Comparison of ENCODE assay signal across 8 mouse cellular contexts in genomic region chr10:50592355-50593293, GRCm38 (mm10). TPM values are rescaled to one million over a fixed set of nuclear protein-coding genes. Genes with fewer than 3 reads are reported as not detected.
A peak's percentile ranks its signal among the peaks of the same experiment; 100 is the strongest.
DNase-seq lines count a peak whose midpoint lies in the region; ATAC-seq and TF ChIP-seq lines count a peak whose summit lies in the region.

Gene Ascc3 (plus strand): TSS chr10:50592669.

- WGBS in embryonic facial prominence, embryonic 13.5 days: under 1% methylated on average over 75 of the region's 79 CpGs
- under 1% methylated on average over 76 of the region's 79 CpGs for WGBS in heart, adult 2 months
- under 1% methylated on average over 79 of the region's 79 CpGs for WGBS in limb, embryonic 13.5 days
- WGBS in midbrain, embryonic 16.5 days: under 1% methylated on average over 74 of the region's 79 CpGs

- no peaks in the 10 kb centered on the region for H3K79me2 ChIP-seq in heart, adult 2 months (replicated peaks; ENCODE audit: control insufficient read depth, insufficient read depth, low read length)

- H3K4me2 ChIP-seq in embryonic facial prominence, embryonic 13.5 days: peak within 1 kb of the TSS; percentile 63
- H3K4me2 ChIP-seq in limb, embryonic 13.5 days (replicated peaks): peak within 1 kb of the TSS; percentile 66
- peak within 1 kb of the TSS; percentile 77 for H3K4me2 ChIP-seq in midbrain, embryonic 16.5 days (ENCODE audit: low read length)

- TF ChIP-seq CTCF in heart, adult 2 months (IDR thresholded peaks at IDR 0.05): 0 out of 2 replicates have a peak, but pooled peaks have one; percentile 5

- intact Hi-C loops in heart, adult 2 months (cut with DNase I): no loop called here

- H3K36me3 ChIP-seq in embryonic facial prominence, embryonic 13.5 days: no peaks in the 10 kb centered on the region
- H3K36me3 ChIP-seq in heart, adult 2 months (ENCODE audit: control insufficient read depth, insufficient read depth, low read length): no peaks in the 10 kb centered on the region
- H3K36me3 ChIP-seq in limb, embryonic 13.5 days: no peaks in the 10 kb centered on the region
- H3K36me3 ChIP-seq in midbrain, embryonic 16.5 days (ENCODE audit: control insufficient read depth, insufficient read depth, low read length): no peaks in the 10 kb centered on the region

- peak within 1 kb of the TSS; percentile 82 for H3K4me3 ChIP-seq in embryonic facial prominence, embryonic 13.5 days
- H3K4me3 ChIP-seq in heart, adult 2 months: peak within 1 kb of the TSS; percentile 93
- H3K4me3 ChIP-seq in limb, embryonic 13.5 days: peak within 1 kb of the TSS; percentile 78
- peak within 1 kb of the TSS; percentile 94 for H3K4me3 ChIP-seq in midbrain, embryonic 16.5 days (ENCODE audit: low read depth, low read length)

- no peaks in the 10 kb centered on the region for H3K4me1 ChIP-seq in embryonic facial prominence, embryonic 13.5 days
- H3K4me1 ChIP-seq in heart, adult 2 months (ENCODE audit: control insufficient read depth, insufficient read depth, low read length): no peaks in the 10 kb centered on the region
- H3K4me1 ChIP-seq in limb, embryonic 13.5 days: peaks cover 4% of the 10 kb centered on the region; the same call in 1 of the 2 replicates
- peaks cover 8% of the 10 kb centered on the region for H3K4me1 ChIP-seq in midbrain, embryonic 16.5 days (ENCODE audit: control insufficient read depth, insufficient read depth, low read length)

- peak within 1 kb of the TSS; percentile 90 for H3K27ac ChIP-seq in embryonic facial prominence, embryonic 13.5 days
- peak within 1 kb of the TSS; percentile 96 for H3K27ac ChIP-seq in heart, adult 2 months
- H3K27ac ChIP-seq in limb, embryonic 13.5 days: peak within 1 kb of the TSS; percentile 88
- peak within 1 kb of the TSS; percentile 90 for H3K27ac ChIP-seq in midbrain, embryonic 16.5 days (ENCODE audit: low read length)

- H3K27me3 ChIP-seq in embryonic facial prominence, embryonic 13.5 days: no peaks in the 10 kb centered on the region
- no peaks in the 10 kb centered on the region for H3K27me3 ChIP-seq in heart, adult 2 months (ENCODE audit: control insufficient read depth, insufficient read depth, low read length)
- H3K27me3 ChIP-seq in limb, embryonic 13.5 days: no peaks in the 10 kb centered on the region
- no peaks in the 10 kb centered on the region for H3K27me3 ChIP-seq in midbrain, embryonic 16.5 days (ENCODE audit: control insufficient read depth, insufficient read depth, low read depth, low read length)

- ATAC-seq in embryonic facial prominence, embryonic 13.5 days (ENCODE audit: insufficient number of reproducible peaks, insufficient read depth, low FRiP score, low TSS enrichment, low read depth): peak; percentile 97
- ATAC-seq in limb, embryonic 13.5 days (ENCODE audit: low FRiP score, low read depth): peak; percentile 99
- peak; percentile 99 for ATAC-seq in midbrain, embryonic 16.5 days

- peak; percentile 95 for TF ChIP-seq POLR2A in heart, adult 2 months (IDR thresholded peaks at IDR 0.05; ENCODE audit: insufficient read depth, low read depth, low read length)

- peak; percentile 91 for DNase-seq in 3134 (ENCODE audit: extremely low read depth, insufficient read length, low spot score)
- peak; percentile 94 to 96 for DNase-seq in adrenal gland, postnatal 36 days
- DNase-seq in heart, adult 2 months: peak; percentile 96
- peak; percentile 88 to 90 for DNase-seq in kidney, adult 8-10 months
- DNase-seq in spleen, postnatal 10 days (ENCODE audit: low spot score in 2 of 2): peak; percentile 93 to 94

- H3K9me3 ChIP-seq in embryonic facial prominence, embryonic 13.5 days: no peaks in the 10 kb centered on the region
- no peaks in the 10 kb centered on the region for H3K9me3 ChIP-seq in limb, embryonic 13.5 days
- no peaks in the 10 kb centered on the region for H3K9me3 ChIP-seq in midbrain, embryonic 16.5 days (replicated peaks; ENCODE audit: control insufficient read depth, low read length, poor library complexity, severe bottlenecking)

- TF ChIP-seq EP300 in heart, adult 2 months (IDR thresholded peaks at IDR 0.05; ENCODE audit: insufficient read depth, low read depth, low read length): 0 out of 2 replicates have a peak, but pooled peaks have one; percentile 34

- H3K9ac ChIP-seq in embryonic facial prominence, embryonic 13.5 days: peak within 1 kb of the TSS; percentile 81
- peak within 1 kb of the TSS; percentile 91 for H3K9ac ChIP-seq in heart, adult 2 months (ENCODE audit: low read depth, low read length)
- peak within 1 kb of the TSS; percentile 79 for H3K9ac ChIP-seq in limb, embryonic 13.5 days
- H3K9ac ChIP-seq in midbrain, embryonic 16.5 days (ENCODE audit: low read depth, low read length): peak within 1 kb of the TSS; percentile 91

RNA-seq across cellular contexts. Expression of gene Ascc3, which starts in this region (rescaled TPM):
- 10 to 100 TPM; 38.3 to 44.6 TPM for total RNA-seq in adrenal gland, postnatal 36 days (2021)
- polyA plus RNA-seq in embryonic facial prominence, embryonic 13.5 days (2015; fragmentation: Nextera tagmentation; extraction: Ambion mirVana): 23.4 and 27.0 TPM in 2 replicates
- total RNA-seq in heart, adult 2 months (2021): 10 to 100 TPM; 11.0 to 12.1 TPM
- polyA plus RNA-seq in heart, adult 2 months (2012; rRNA removed): 5.9 and 11.9 TPM in 2 replicates
- polyA plus RNA-seq in limb, embryonic 13.5 days (2015; fragmentation: Nextera tagmentation; extraction: Ambion mirVana): 20.7 and 23.0 TPM in 2 replicates
- 16.6 and 20.2 TPM in 2 replicates for polyA plus RNA-seq in midbrain, embryonic 16.5 days (2015; fragmentation: Nextera tagmentation; extraction: Ambion mirVana)

Comparison
In these comparisons a context has a peak if more than half of its experiments do, and no peak if none do; other contexts are left out.
1. Peak in every context shown above with its lines: DNase-seq, ATAC-seq, H3K4me3 ChIP-seq and H3K27ac ChIP-seq.